Mouse (Mus musculus) frontal cortex, adult 2 months (tissue): ENCODE data around the gene Ttc26. TPM values are rescaled to one million over a fixed set of nuclear protein-coding genes. Genes with fewer than 3 reads are reported as not detected.

Experiments used
- DNase-seq, 2 experiments: peaks; one replicate each; pipeline ENCODE4 v3.0.0; 2022; ENCODE audit warnings: low spot score in 1 of 2; ENCODE audit errors: extremely low spot score in 1 of 2
- polyA plus RNA-seq: library from polyadenylated mRNA; depleted of rRNA; stranded (reverse); fragments of >200 nt; gene quantifications from 2 replicates; pipeline ENCODE4 v1.2.3, GENCODE M21; 2012; rRNA removed

Gene Ttc26
- polyA plus RNA-seq = 6.2 and 6.4 TPM in 2 replicates

GRCm38 (mm10) chr6:38381129-38381771 is at the start of gene Ttc26:
Gene Ttc26 (plus strand): TSS chr6:38381469.
- DNase-seq = peak; percentile 67 to 86

- no peak for DNase-seq
These were observed 46.0 kb upstream of the Ttc26 start for GRCm38 (mm10) chr6:38335264-38335663.

GRCm38 (mm10) chr6:38337166-38337705 is 44.0 kb upstream of the Ttc26 start:
- no peak for DNase-seq

- DNase-seq = no peak
These were observed 43.3 kb upstream of the Ttc26 start for GRCm38 (mm10) chr6:38337951-38338350.

- no peak for DNase-seq
These were observed 42.2 kb upstream of the Ttc26 start for GRCm38 (mm10) chr6:38339078-38339477.

GRCm38 (mm10) chr6:38341751-38342665 is 39.3 kb upstream of the Ttc26 start:
- DNase-seq = no peak

- DNase-seq = no peak
These were observed 38.6 kb upstream of the Ttc26 start for GRCm38 (mm10) chr6:38342666-38342992.

- no peak for DNase-seq
These were observed 37.7 kb upstream of the Ttc26 start for GRCm38 (mm10) chr6:38343581-38343980.

GRCm38 (mm10) chr6:38344006-38344670 is 37.1 kb upstream of the Ttc26 start:
- DNase-seq = no peak

- no peak for DNase-seq
These were observed 35.5 kb upstream of the Ttc26 start for GRCm38 (mm10) chr6:38345796-38346195.

GRCm38 (mm10) chr6:38347875-38348274 is 33.4 kb upstream of the Ttc26 start:
- no peak for DNase-seq

GRCm38 (mm10) chr6:38348811-38349453 is 32.3 kb upstream of the Ttc26 start:
- no peak for DNase-seq

GRCm38 (mm10) chr6:38349806-38350205 is 31.5 kb upstream of the Ttc26 start:
- DNase-seq = no peak

- no peak for DNase-seq
These were observed 29.3 kb upstream of the Ttc26 start for GRCm38 (mm10) chr6:38351930-38352329.

- DNase-seq = no peak
These were observed 28.8 kb upstream of the Ttc26 start for GRCm38 (mm10) chr6:38352451-38352850.

- no peak for DNase-seq
These were observed 28.1 kb upstream of the Ttc26 start for GRCm38 (mm10) chr6:38353181-38353580.

- DNase-seq = peak in 1 of 2 experiments; percentile 17
These were observed 27.2 kb upstream of the Ttc26 start, which contains the start of gene Zc3hav1 for GRCm38 (mm10) chr6:38353811-38354722. Gene Zc3hav1 (minus strand): TSS chr6:38354603.

GRCm38 (mm10) chr6:38354723-38355353 is 26.4 kb upstream of the Ttc26 start:
- DNase-seq = no peak

GRCm38 (mm10) chr6:38355354-38355823 is 25.9 kb upstream of the Ttc26 start:
- no peak for DNase-seq
